Mouse (Mus musculus): Measurements from ENCODE around the gene Slc4a2.

The Slc4a2 gene

DNA sequence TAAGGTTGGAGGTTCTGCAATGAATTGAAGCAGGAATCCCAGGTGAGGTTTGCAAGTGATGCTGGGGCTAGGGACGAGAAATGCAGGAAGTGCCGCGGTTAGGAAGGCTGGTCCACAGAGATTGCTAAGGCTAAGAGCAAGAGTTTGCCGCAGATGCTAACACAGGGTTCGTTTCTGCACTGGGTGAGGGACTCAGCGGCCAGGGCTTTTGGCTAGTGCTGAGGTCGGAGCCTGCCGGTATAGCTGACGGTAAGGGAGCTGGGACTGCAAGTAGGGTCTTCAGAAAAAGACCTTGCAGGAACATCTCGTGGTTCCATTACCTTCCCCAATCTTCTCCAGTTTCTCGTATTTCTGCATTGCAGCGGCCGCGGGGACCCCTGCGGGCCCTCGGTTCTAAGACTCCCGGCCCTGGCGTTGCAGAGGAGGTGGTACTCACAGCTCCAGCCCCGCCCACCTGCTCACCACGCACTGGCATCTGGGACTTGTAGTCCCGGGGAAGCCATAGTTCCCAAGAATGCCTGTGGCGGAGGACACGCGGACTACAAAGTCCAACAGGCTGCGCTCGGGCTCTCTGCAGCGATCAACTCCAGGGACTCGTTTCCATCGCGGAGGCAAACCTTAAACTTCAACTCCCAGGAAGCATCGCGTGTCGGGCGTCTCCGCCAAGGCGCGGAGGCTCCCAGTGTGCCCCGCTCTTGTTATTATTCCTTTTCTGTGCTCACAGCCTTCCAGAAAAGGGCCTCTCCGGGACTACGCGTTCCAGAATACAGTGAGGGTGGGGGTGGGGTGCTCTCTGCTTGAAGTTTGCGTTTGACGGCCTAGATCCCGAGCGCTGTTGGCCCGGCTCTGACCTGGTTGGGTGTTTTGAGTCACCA, at the start of gene Slc4a2, which contains the start of gene Cdk5:
Slc4a2 (plus strand) TSS at position 709 of the 875 bp plus-strand sequence.
Cdk5 (minus strand) TSS at position 402 of the 875 bp plus-strand sequence.
- peak; percentile 99 for DNase-seq (ENCODE audit: low spot score)

DNA sequence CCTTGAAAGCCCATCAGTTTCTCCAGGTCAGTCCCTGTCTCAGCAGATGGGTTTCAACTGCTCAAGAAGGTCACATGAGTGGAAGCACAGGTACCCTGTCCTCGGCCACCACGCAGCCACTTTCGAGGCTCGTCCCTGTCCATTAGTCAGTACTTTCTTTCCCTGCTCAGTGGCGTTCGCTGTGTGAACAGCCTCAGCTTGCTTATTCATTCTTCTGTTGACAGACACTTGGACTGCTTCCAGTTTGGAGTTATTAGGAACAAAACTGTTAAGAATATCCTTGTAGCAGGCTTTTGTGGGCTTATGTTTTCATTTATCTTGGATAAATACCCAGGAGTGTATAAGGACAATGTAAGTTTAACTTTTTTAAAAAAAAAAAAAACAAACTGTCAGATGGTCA, 49.4 kb upstream of the Slc4a2 start:
- no peak for DNase-seq (ENCODE audit: low spot score)

DNA sequence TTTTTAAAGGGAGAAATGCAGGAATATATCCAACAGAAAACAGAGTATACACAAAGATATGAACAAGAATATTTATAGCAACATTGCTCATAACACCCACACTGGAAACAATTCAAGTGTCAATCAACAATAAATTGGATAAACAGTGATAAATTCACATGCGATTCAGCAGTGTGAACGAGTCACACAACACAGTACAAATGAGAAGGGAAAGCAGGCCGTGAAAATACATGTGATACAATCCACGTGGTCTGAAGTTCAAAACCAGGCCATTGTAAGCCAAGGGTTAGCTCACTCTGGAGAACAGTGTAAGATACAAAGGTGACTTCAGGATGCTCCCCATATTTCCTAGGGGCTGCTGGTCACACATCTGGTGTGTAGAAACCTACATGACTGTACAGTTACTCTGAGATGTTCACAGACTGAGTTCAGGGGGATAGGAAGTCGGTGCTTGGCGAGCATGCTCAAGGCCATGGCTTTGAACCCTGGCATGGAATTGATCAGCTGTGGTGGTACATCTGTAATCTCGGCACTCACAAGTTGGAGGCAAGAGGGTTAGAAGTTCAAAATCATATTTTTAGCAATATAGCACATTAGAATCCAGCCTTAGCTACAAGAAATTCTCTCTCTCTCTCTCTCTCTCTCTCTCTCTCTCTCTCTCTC, 48.8 kb upstream of the Slc4a2 start:
- no peak for DNase-seq (ENCODE audit: low spot score)

DNA sequence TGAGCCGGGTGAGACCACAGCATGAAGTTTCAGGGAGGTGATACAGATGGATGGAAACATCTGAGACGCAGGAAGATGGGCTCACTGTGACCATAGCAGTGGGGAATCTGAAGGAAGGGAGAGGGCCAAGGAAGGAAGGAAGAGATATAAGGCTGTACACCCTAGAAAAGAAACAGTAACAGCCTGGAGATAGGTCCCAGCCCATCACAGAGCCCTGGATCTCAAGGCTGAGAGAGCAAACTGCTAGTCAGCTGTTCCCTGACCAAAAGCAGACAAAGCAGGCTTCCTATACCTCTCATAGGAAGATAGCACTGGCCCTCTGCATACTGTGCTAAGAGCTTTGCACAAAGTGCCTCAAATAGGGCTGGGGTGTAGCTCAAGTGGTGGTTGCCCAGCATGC, 44.9 kb upstream of the Slc4a2 start:
- DNase-seq (ENCODE audit: low spot score), result no peak

DNA sequence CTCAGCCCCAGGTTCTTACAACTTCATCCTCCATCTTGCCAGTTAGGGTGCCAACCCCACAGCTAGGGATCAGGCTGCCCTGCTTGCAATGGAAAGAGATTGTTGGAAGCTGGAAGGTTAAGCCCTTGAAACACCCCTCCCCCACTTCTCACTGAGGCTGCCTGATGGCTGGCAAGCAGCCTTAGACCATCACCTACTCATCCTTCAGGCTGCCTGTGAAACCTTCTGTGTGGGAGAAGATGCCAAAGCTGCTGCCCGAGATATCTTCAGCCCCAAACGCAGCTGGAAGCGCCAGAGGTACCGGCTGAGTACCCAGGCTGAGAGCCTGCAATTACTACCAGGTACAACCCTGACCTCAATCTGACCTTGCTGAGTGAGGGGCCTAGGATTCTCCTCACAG, 44.1 kb upstream of the Slc4a2 start:
- no peak for DNase-seq (ENCODE audit: low spot score)

DNA sequence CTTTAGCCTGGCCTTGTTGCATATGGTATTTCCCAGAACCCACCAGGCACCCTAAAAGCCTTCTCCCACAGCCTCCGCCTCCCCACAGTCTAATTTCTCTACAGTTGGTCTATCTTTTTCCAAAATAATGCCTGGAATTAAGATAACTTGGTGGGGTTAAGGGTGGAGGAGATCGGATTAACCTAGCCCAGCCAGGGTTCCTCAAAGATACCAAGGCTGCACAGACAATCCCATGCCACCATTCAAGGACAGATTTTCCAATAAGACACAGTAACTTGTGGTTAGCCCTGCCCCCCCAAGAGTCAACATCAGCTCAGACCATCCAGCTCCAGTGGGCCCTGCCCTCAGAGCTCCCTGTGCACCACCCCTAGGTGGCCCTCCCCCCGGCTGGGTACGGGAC, 43.1 kb upstream of the Slc4a2 start:
- DNase-seq (ENCODE audit: low spot score), result no peak

DNA sequence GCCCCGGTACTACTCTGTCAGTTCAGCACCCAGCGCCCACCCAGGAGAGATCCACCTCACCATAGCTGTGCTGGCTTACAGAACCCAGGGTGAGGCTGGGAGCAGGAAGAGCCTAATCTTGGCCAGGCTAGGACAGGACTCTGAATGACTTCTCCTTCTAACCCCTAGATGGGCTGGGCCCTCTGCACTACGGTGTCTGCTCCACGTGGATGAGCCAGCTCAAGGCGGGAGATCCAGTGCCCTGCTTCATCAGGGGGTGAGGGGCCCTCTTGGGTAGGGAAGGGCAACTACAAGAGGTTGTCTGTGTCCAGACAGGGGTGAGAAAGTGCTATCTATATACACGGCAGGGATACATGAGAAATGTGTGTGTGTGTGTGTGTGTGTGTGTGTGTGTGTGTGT, 42.2 kb upstream of the Slc4a2 start:
- DNase-seq (ENCODE audit: low spot score), result no peak

DNA sequence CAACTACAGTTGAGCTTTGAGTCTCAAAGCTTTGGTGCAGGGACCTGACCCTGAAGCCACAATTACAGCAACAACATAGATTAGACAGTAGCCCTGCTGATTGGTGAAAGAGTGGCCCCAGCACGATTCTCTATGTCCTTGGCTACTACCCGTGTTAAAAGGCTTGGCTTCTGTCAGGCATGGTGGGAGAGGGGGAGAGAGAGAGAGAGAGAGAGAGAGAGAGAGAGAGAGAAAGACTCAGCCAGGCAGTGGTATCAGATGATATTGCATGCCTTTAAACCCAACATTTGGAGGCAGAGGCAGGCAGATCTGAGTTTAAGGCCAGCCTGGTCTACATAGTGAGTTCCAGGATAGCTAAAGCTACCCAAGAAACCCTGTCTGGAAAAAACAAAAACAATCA, 41.6 kb upstream of the Slc4a2 start:
- DNase-seq (ENCODE audit: low spot score), result no peak

DNA sequence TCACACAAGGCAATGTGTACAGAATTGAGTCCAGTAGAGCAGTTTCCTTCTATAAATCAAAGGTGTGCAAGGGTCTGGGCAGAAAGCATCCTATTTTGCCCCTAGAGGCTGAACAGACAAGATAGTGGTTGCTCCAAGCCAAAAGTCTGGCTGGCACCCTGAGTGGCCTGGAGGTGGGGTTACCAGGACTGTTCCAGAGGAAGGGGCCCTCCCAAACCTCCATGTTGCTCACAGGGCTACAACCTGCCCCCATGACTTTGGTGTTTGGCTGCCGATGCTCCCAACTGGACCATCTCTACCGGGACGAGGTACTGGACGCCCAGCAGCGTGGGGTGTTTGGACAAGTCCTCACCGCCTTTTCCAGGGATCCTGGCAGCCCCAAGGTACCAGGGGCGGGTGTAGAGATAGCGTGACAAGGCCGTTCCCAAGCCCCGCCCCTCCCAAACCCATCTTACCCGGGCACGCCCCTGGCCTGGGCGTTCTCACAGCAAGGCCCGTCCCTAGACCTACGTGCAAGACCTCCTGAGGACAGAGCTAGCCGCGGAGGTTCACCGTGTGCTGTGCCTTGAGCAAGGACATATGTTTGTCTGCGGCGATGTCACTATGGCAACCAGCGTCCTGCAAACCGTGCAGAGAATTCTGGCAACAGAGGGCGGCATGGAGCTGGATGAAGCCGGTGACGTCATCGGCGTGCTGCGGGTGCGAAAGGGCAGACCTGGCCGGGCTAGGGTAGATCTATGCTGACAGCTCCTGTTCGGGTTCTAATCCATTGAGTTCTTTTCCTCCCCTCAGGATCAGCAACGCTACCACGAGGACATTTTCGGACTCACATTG, 40.4 kb upstream of the Slc4a2 start:
- DNase-seq (ENCODE audit: low spot score), result peak; percentile 94

DNA sequence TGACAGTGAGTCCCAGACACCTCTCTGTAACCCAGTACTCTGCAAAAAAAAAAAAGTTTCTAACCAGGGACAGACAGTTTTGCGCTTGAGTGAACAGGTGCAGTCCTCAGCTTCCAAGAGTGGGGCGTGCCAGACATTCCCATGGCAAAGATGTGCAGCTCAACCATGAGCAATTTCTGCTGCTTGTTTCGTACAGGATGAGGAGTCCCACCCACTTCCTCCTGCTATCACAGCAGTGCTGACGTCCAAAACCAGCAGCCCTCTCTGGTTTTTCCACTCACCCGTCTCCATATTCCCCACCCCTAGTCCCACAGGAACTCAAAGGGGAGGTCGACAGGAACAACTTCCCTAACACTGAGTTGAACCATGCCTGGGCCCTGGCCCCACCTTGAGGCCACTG, 39.2 kb upstream of the Slc4a2 start:
- DNase-seq (ENCODE audit: low spot score), result peak; percentile 46

DNA sequence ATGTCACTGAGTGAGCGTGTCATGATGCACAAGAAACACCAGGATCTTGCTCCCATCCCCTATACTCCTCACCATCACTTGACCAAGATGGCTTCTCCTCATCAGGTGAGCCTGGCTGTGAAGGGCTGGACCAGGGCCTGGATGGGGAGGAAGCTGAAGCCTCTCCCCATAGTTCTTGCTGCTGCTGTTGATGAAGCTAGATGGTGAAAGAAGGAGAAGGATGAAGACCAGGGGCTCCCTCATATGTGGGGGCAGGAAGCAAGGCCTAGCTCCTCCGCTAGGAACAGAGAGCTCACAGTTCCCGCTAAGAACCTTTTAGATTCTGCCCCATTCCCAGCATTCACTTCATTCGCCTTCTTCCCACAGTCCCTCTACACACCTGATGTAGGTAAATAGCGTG, 38.3 kb upstream of the Slc4a2 start:
- no peak for DNase-seq (ENCODE audit: low spot score)

DNA sequence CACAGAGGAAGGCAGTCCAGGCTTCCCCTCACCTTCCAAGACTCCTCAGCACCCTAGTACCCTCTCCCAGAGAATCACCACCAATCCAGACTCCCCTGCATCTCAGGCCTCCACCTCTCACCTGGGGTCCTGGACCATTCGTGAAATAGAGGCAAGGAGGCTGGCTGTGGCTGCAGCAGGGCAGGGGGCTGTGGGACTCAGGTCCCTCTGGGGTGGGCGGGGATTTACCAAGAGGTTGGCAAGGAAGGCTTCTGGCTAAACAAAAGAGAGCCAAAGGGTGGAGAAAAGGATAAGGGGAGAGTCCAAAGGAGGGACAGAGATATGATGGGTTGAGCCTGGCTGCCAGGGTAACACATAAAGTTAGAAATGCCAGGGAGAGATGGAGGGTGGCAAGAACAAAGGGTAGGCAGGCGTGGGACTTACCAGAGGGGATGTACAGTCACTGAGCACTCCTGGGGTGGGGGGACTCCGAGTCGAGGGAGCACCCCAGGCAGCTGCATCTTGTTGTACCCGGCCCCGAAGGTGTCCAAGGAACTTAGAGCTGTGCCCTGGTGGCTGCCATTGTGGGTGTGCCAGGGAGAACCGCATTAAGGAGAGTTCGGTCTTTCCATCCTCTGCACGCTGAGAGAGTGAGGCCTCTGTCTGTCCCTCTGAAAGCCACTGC, 37.6 kb upstream of the Slc4a2 start:
- DNase-seq (ENCODE audit: low spot score), result no peak

DNA sequence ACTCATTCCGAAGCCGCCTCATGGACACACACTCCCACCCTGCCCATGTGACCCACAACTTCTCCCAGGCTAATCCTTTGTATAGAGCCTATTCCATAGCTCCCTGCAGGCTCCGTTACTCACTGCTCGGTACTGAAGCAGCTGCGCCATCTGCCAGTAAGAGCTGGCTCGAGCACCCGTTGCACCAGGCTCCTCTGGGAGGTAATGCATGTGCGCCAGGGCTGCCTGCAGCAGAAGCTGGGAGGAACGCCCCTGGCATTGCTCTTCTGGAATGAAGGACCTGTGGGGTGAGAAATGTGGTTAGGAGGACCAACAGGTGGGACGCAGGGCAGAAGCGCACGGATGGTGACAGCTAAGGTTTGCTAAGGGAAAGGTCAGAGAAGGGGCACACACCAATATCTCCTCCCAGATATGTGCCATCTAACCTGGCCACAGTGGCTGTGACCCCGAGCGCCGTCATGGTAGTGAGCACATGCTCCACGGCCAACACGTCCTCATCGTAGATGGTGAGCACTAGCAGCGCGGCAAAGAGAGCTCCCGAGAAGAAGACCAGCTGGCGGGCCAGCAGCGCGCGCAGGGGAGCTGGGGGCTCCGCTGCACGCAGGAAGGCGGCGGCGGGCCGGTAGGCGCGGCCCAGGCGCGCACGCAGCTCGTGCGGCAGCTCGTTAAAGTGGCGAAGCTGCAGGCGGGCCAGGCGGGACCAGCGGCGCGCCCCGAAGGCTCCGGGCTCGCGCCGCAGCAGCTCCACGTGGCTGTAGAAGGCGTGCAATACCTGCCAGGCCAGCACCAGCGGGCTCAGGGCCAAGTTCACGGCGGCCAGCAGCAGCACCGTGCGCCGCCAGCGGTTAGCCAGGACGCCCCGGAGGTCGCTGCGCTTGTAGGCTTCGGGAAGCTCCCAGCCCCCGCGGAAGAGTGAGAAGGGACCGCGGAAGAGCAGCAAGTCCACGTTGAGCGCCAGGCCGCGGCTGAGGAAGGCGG, 36.1 kb upstream of the Slc4a2 start:
- DNase-seq (ENCODE audit: low spot score), result peak; percentile 70

DNA sequence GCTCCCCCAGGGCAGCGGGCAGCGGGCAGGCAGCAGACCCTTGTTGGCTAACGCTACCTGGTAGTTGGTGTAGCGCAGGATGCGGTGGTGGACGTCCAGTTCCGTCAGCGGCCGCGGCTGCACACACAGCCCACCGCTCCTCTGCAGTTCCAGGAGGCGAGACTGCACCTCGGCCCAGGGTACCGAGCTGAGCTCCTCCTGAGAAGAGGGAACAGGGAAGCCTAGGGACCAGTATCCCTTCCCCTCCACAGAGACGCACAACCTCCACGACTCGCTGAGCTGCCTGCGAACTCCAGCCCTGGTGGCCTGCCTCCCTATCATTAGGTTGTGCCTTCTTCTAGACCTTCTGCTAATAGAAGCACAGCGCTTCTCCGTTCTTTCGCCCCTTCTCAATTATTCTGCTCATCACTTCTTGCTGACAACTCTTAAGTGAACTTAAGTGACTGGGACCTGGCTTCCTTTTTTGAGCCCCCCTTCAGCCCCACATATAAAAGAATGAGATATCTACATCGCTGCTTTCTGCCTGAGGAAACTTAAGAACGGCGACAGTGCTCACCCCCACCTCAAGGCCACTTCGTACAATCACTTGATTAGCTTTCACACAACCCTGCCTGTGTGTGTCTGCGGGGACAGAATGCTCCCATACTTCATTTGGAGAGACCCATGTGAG, 35.3 kb upstream of the Slc4a2 start:
- DNase-seq (ENCODE audit: low spot score), result no peak

DNA sequence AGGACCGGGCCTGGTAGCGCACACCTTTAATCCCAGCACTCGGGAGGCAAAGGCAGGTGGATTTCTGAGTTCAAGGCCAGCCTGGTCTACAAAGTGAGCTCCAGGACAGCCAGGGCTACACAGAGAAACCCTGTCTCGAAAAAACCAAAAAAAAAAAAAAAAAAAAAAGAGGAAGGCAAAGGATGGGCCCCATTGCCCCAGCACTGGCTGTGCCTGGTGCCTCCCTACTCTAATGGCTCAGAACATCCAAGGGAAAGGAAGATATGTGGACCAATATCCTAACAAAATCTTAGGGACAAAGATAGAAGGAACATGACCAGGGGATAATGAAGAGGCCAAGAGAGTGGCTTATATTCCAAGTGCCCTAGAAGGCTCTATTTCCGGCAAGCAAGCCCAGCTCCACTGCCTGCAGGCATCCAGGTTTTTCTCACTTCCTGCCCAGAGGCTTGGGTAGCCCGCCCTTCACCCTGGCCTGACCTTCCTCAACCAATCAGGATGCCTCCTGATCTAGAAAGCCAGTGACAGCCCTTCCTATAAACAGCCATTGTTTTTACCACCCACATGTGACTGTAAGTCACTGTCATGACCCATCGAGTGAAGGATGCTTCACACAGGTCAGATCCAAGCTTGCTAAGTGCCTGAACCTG, 34.5 kb upstream of the Slc4a2 start:
- no peak for DNase-seq (ENCODE audit: low spot score)

DNA sequence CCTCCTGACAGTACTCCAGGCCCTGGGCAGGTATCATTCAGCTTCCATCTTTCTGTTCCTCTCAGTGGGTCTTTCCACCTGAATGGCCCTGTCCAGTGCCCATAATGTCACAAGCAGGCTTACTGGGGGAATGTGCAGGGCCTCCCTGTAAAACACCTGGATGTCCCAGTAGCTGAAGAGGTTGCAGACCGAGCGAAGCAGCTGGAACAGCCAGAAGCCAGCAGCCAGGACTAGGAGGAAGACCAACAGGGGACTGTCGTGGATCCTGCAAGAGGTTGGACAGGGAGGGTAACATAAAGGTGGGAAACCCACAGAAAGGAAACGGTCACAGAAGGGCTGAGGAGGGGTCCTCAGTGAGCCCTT, 34.0 kb upstream of the Slc4a2 start:
- DNase-seq (ENCODE audit: low spot score), result no peak

DNA sequence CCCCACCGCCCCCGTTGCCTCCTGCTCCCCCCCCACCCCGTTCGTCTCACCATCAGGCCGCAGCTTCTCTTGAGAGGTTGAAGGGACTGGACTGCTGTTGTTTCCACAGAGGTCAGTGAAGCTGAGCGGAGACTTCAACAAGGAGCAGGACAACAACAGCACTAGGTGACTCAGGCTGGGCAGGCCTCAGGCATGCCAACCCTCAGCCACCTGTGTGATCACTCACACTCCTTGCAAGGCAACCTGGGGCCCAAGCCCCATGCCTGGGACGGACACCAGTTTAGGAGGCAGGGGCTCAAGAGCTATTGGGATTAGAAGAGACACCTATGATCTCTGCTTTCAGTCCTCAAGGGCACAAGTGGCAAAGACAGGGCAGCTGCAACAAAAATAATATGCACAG, 31.8 kb upstream of the Slc4a2 start, which contains the start of gene Atg9b:
Atg9b (minus strand) TSS at position 280 of the 400 bp plus-strand sequence.
- no peak for DNase-seq (ENCODE audit: low spot score)

DNA sequence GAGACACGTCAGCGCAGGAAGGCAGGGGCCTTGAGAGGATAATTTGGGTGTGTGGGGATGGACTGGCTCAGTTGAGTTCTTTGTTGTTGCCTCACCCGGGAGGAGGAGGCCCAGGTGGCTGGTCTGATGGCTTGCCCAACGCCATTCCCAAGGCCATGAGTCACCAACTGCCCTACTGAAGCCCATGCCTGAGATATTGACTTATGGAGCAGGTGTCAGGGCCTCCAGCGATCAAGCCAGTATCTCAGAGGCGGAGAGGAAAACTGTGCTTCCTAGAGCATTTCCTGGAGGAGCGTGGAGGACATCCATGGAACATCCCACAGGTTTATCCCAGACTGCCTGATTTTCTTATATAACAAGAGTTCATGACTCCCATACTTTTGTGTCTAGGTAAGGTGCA, 30.9 kb upstream of the Slc4a2 start:
- no peak for DNase-seq (ENCODE audit: low spot score)

DNA sequence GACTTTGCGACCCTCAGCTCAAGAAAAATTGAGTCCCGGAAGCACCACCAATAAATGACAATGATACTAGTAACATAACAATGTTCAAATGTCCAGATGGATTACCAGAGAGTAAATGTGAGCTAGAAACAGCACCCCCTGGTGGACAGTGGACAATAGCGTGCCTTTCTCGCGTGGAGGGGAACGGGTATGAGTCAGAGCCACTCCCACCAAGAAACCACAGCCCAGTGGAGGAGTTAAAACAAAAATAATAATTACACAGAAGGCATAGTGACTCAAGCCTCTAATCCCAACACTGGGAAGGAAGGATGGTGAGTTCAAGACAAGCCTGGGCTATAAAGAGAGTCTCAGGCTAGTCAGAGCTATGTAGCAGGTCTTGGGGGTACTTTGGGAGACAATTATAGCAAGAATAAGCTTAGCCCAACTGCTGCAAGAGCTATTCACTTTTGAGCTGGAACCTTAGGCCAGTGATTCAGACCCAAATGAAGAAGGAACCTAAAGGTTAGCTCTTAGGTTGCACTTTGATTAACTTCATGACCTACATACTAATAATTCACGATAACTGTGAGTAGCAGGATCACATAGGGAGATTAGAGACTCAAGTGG, 30.1 kb upstream of the Slc4a2 start, which contains the start of gene Abcb8:
Abcb8 (plus strand) TSS at position 272 of the 606 bp plus-strand sequence.
- peak; percentile 91 for DNase-seq (ENCODE audit: low spot score)

All from layer of hippocampus, adult 11-12 months (tissue).